Mouse (Mus musculus): ENCODE data around the gene Gdf5.

Gene Gdf5

GRCm38 (mm10) chr2:155945124-155945523, at the start of gene Gdf5:
Gdf5 (minus strand) TSS chr2:155945367.
- DNase-seq (ENCODE audit: low read depth, low spot score) = no peak

DNA sequence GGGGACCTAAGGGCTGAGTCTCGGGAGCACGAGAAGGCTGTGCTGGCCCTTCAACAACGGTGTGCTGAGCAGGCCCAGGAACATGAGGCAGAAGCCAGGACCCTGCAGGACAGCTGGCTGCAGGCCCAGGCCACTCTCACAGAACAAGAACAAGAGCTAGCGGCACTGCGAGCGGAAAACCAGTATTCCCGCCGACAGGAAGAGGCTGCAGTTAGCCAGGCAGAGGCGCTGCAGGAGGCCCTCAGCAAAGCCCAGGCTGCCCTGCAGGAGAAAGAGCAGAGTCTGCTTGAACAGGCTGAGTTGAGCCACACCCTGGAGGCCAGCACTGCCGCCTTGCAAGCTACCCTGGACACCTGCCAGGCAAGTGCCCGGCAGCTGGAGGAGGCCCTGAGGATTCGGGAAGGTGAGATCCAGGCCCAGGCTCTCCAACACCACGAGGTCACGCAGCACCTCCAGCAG, 46.7 kb upstream of the Gdf5 start:
- no peak for DNase-seq (ENCODE audit: low read depth, low spot score)

GRCm38 (mm10) chr2:155991151-155991550, 46.0 kb upstream of the Gdf5 start:
- DNase-seq (ENCODE audit: low read depth, low spot score) = no peak

GRCm38 (mm10) chr2:155989085-155989484, 43.9 kb upstream of the Gdf5 start:
- no peak for DNase-seq (ENCODE audit: low read depth, low spot score)

- DNase-seq (ENCODE audit: low read depth, low spot score) = no peak
Observed at GRCm38 (mm10) chr2:155987131-155987530, 42.0 kb upstream of the Gdf5 start.

GRCm38 (mm10) chr2:155985776-155986175, 40.6 kb upstream of the Gdf5 start:
- no peak for DNase-seq (ENCODE audit: low read depth, low spot score)

GRCm38 (mm10) chr2:155979328-155979991, 34.3 kb upstream of the Gdf5 start:
- no peak for DNase-seq (ENCODE audit: low read depth, low spot score)

- DNase-seq (ENCODE audit: low read depth, low spot score) = no peak
Observed at GRCm38 (mm10) chr2:155974087-155974731, 29.0 kb upstream of the Gdf5 start.

DNA sequence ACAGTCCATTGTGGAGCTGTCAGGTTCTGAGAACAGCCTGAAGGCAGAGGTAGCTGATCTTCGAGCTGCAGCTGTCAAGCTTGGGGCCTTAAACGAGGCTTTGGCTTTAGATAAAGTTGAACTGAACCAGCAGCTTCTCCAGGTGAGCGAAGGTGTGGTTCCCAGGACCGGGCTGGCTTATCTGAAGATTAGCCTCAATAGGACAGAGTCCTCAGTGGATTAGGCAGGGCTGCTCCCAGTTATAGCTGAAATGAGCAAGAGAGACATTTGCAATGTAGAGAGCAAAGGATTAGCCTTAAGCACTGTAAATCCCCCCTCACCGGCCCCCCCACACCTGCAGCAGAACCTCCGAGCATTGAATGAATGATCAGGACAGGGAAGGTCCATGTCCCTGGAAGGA, 28.2 kb upstream of the Gdf5 start:
- DNase-seq (ENCODE audit: low read depth, low spot score) = no peak

DNA sequence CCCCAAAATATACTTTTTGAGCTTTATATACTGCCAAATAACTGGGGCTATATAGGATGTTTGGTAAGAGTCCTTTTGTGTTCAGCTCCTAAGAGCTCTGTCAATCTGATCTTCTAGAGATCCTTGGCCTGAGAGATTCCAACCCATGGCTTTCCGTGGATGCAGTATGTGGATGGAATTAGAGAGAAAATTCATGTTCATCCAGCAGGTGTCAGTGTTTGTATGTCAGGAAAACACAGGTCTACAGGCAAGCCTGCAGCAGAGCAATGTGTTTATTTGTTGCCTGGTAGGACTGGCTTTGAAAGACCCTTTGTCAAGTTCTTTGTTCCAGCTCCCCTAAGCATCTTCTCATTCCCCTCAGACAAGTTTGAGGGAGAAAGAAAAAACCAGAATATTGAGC, 17.8 kb upstream of the Gdf5 start:
- no peak for DNase-seq (ENCODE audit: low read depth, low spot score)

DNA sequence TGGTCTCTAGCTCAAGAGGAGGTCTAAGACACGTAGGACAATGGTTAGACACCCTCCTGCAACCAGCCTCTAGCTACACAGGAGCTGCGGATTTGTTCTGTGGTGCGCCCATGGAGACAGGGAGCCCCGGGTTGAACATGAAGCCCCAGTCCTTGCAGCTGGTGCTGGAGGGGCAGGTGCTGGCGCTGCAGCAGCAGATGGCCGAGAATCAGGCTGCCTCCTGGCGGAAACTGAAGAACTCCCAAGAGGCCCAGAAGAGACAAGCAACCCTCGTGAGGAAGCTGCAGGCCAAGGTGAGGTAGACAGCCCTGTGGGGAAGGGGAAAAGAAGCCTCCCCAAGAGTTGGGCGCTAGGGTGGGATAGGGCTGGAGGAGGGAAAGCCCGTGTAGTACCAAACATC, 16.7 kb upstream of the Gdf5 start:
- DNase-seq (ENCODE audit: low read depth, low spot score) = no peak

- no peak for DNase-seq (ENCODE audit: low read depth, low spot score)
Observed at GRCm38 (mm10) chr2:155959981-155960380, 14.8 kb upstream of the Gdf5 start.

DNA sequence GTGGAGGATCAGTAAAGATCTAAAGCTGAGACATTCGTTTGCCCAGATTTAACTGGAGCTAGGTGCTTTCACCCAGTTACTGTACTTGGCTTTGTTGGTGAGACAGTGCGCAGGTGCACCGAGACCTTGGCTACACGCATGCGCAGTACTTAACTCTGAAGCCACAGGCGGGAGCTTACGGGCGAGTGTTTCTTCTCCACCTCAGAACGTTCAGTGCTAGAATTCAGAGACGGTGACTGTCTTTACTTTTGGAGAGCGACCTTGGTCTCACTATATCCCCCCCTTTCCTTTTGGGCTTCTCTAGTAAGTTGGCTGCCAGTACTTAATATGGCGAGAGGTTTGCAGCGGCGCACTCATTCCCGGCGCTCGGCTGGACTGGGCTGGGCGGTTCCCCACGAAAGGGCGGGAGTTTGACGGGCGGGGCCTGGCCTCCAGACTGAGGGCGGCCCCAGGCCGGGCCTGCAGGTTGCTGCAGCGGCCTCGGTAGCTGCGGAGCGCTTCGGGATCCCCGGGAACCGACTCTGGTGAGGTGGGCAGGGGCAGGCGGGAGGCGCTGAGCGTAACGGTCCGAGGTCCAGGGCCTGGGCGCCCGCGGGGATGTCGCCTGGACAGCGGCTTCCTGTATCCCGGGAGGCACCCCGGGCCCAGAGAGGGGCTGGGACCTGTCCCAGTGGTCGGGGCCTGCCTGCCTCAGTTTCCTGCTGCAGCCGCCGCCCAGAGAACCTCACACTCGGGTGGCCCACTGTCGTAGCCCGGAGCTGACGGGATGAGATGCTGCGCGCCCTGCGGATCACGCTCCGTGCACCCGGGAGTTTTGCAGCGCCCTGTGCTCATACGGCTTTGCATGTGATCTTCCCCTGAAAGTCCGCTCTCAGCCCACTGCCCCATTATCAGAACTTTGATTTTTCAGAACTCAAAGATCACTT, 11.2 kb upstream of the Gdf5 start, which contains the start of gene Cep250:
Gene Cep250, plus strand, starts transcription at position 325 of the 926 bp plus-strand sequence.
- peak; percentile 79 for DNase-seq (ENCODE audit: low read depth, low spot score)

DNA sequence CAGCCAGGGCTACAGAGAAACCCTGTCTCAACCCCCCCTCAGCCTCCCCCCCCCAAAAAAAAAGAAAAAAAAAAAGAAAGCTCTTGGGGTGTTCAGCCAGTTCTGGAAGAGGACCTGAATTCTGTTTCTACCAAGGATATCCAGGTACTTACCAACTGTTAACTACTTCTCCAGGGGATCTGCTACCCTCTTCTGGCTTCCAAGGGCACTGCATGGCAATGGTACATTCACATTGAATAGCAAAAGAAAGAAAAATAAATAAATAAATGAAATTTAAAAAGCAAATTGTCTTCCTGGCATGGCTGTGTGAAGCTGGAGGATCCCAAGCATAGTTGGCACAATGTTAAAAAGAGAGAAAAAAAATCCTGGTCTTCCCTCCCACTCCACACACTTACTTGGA, 6.8 kb upstream of the Gdf5 start:
- DNase-seq (ENCODE audit: low read depth, low spot score) = no peak

- DNase-seq (ENCODE audit: low read depth, low spot score) = no peak
Observed at GRCm38 (mm10) chr2:155949362-155949761, 4.2 kb upstream of the Gdf5 start.

GRCm38 (mm10) chr2:155947390-155948002, 2.3 kb upstream of the Gdf5 start:
- no peak for DNase-seq (ENCODE audit: low read depth, low spot score)

GRCm38 (mm10) chr2:155946499-155946898, 1.3 kb upstream of the Gdf5 start:
- no peak for DNase-seq (ENCODE audit: low read depth, low spot score)

GRCm38 (mm10) chr2:155946069-155946468, 902 bp upstream of the Gdf5 start:
- no peak for DNase-seq (ENCODE audit: low read depth, low spot score)

DNA sequence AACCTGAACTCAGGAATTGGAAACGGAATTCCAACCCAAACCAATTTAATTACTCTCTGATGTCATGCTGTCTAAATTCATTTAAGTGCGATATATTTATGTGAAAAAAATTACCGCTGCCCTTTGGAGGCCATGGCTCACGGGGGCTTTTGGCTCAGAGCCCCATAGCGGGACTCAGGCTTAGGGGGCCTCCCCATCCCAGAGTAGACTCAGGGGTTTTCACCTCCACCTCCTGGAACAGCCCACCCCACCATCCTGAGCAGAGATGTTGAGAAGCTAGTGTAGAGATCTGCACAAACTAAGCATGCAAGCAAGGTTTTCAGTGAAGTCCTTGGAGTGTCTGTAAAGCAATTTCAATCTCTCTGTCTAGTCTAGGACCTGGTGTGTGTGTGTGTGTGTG, 413 bp upstream of the Gdf5 start:
- DNase-seq (ENCODE audit: low read depth, low spot score) = no peak

DNA sequence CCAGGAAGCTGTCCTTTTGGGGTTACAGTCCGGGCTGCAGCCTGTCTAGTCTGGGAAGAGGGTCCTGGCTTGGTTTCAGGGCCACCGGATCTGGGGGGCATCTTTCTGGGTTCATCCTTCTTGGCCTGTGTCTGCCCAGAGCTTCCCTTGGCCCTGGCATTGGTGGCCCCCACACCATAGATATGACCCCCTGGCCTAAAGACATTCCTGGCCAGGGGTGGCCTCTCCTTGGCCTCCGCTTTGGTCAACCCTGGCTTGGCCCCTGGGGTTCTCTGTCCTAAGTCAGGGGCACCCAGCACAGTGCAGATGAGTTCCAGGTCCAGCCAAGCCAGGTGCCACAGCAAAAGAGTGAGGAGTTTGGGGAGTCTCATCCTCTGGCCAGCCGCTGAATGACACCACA, 482 bp downstream of the Gdf5 start:
- DNase-seq (ENCODE audit: low read depth, low spot score) = no peak

DNA sequence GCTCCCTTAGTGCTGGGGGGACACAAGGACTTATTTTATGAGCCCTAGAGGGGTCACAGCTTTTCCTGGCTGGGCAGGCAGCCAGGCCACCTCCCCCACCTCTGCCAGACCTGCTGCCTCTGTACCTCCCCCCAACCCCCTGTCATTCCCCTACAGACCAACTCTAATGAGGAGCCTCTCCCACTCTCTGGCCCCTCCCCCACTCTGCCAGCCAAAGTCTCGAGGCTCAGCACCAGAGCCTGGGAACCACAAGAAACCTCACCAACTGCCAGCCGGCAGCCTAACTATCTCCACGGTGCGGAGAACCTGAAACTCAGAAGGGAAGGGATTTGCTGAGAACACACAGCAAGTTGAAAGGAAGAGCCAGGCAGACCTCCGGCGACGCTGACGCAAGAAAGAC, 1.7 kb downstream of the Gdf5 start:
- DNase-seq (ENCODE audit: low read depth, low spot score) = no peak
